Mouse (Mus musculus): ENCODE data around the gene Zdhhc17.

GRCm38 (mm10) chr10:111026106-111026505 lies 16.2 kb upstream of the Zdhhc17 start:
- no peak for TF ChIP-seq POLR2A (IDR thresholded peaks at IDR 0.05; ENCODE audit: borderline replicate concordance, extremely low read depth, low read depth, low read length)
- TF ChIP-seq CTCF (IDR thresholded peaks at IDR 0.05; ENCODE audit: insufficient read depth, low read length) = no peak

All from lung, adult 2 months (tissue).